Mouse (Mus musculus) thymus, postnatal 10 days (tissue): ENCODE data around the gene Zyg11b.

Source experiments
- DNase-seq, 2 experiments: peaks; one replicate each; pipeline ENCODE4 v3.0.0; 2021; ENCODE audit warnings: low spot score in 2 of 2

Gene Zyg11b

DNA sequence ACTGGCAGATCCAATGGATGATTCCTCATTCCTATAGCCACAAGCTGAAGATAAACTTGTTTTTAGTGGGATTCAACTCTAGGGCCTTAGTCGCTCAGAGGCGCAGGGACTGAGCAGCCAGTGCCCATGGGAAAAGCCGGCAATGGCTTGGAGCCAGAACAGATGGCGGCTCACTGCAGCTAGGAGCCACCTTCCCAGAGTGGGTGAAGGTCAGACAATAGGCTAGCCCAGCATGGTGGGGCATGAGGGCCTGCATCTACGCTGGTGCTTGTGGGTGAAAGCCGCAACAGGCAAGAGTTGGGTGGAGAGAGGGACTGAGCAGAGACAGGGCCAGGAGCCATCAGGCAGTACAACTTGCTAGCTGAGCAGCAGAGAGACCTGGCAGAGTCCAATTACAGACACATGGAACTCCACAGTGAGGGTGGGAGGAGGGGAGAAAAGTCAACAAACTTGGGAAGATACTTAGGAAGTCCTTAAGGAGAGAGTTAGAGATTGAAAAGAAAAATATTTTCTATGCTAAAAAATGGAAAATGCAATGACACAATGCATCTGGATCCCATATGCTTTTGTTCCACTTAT is 104.5 kb downstream of the Zyg11b start:
- no peak for DNase-seq

DNA sequence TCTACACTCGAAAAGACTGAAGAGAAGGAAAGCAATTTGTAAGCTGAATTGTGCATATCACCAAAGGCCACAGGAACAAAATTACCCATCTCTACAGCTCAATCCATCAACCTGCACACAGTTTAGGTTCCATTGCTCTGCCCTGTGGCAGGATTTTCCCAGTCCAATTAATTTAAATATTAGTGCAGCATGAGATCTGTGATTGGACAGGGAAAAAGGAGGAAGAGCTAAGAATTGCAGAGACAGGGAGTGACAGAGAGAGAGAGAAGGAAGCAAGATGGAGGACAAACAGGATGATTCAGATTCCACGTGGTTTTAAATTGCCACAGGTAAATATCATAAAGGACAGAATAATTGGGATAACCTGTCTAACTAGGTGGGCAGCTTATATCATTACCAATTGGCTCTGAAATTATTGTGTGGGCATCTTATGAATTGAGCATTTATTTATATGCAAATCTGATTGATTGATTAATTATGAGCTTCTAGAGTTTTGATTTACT is 108.0 kb downstream of the Zyg11b start:
- DNase-seq, result no peak

DNA sequence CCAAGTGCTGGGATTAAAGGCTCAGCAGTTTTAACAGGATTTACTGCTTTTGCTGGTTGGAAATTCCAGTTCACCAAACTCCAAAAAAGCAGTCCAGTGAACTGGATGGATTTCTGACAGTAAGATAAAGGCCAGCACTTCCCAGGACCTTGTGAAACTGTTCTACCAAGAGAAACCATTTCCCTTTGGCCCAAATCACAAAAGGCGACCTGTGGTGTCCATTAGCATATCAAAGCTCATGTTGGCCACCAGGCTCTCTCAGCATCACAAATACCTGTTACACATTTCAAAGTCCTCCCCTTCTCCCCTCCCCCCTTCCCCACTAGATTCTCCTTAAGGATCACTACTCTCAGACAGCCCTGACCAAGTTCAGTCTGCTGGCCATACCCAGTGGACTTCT is 118.6 kb downstream of the Zyg11b start:
- DNase-seq, result no peak
